Mouse (Mus musculus) heart, postnatal 4 days (tissue): ENCODE measurements around the gene Tango6. TPM values are rescaled to one million over a fixed set of nuclear protein-coding genes. Genes with fewer than 3 reads are reported as not detected.
A peak's percentile ranks its signal among the peaks of the same experiment; 100 is the strongest.
"Not testable (repeated sequence)": the region's sequence is repeated elsewhere in the genome, so short reads cannot be mapped to it uniquely, and the experiment has no call there.

Source experiments
- DNase-seq: peaks from one replicate; pipeline ENCODE4 v3.0.0; 2021
- total RNA-seq, 2 experiments: library from RNA; stranded (reverse); gene quantifications; 2 replicates each; pipeline ENCODE4 v1.2.3; 2021

Gene Tango6
- total RNA-seq, 2 experiments from 2014 or later = 10.4 to 10.5 TPM

DNA sequence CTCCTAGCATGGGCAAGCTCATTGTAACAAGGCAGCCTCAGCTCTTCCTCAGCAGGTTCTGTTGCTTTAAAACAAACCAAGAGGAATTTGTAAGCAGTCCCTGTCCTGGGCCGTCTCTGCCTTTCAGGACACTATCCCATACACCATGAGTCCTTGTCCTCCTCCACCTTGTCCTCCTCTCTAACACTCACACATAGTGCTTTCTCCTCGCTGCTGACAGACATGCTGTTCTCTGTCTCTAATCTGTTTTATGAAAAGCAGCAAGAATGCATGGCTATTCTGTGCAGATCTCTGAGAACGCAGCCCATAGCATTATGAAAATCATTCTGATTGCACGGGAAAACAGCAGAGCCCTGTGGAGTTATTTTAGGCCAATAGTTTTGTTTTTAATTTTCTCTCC, 78.4 kb downstream of the Tango6 start:
- no peak for DNase-seq

DNA sequence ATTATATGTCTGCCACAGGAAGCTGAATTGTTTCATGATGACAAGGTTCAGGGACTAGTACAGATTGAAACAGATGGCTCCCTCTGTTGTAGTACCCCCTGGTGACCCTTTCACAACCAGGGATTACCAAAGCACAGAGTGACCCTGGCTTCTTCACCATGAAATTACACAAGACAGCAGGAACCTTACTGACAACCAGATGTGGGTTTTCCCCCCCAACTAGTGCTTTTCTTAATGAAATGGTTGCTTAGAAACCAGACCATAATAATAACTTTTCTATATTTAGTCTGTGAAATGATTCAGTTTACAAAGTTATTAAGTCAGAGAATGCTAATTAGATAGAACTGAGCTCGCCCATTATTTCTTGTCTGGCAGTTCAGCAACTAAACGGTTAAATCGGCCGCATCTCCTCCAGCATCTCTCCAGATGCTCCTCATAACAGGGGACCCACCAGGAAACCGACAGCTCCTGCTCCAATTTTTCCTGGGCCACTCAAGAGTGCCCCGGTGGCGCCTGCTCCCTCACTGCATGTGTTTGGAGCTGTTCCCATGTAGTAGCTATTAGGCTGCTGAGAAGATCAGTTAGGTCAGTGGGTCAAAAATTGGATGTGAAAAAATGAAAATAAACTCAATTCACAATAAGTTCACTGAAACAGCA, 79.1 kb downstream of the Tango6 start:
- DNase-seq = no peak

DNA sequence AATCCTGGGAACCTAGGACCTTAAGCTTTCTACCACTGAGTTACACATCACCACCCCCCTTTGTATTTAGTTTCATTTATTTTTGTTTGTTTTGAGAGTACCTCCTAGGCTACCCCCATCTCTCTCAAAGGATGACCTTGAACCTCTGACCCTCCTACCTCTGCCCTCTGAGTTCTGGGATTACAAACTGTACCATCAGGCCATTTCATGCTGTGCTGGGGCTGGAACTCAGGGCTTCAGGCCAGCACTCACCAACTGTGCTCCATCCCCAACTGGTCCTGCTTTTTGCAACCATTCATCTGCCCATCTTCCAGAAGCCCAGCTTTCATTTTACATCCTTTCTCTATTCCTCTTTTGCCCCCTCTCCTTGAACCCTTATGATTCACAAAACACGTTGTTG, 81.7 kb downstream of the Tango6 start:
- no peak for DNase-seq

DNA sequence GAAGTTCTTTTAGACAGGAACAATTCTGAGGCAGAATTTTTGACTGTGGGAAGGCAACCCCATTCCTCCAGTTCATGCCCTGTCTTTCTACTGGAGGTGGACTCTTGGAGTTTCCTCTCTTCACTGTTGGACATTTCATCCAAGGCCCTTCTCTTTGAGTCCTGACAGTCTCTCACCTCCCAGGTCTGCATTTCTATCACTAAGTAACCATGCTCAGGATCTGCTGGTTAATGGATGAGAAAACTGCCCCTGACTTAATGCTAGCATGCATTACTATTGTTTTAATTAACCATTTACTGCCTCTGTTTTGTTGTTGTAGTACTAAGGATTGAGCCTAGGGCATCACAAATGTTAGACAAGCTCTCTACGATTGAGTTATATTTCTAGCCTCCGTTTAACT, 82.7 kb downstream of the Tango6 start:
- no peak for DNase-seq

DNA sequence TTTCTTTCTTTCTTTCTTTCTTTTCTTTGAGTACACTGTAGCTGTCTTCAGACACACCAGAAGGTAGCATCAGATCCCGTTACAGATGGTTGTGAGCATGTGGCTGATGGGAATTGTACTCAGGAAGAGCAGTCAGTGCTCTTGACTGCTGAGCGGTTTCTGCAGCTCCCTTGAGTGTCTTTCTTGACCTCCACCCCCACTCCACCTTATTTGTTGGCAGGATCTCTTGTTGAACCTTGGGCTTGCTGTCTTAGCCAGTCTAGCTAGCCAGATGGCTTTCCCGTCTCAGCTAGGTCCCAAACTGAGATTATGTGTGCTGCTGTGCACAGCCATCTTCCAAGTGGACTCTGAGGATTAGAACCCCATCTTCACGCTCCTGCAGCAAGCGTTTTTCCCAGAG, 83.9 kb downstream of the Tango6 start:
- no peak for DNase-seq

DNA sequence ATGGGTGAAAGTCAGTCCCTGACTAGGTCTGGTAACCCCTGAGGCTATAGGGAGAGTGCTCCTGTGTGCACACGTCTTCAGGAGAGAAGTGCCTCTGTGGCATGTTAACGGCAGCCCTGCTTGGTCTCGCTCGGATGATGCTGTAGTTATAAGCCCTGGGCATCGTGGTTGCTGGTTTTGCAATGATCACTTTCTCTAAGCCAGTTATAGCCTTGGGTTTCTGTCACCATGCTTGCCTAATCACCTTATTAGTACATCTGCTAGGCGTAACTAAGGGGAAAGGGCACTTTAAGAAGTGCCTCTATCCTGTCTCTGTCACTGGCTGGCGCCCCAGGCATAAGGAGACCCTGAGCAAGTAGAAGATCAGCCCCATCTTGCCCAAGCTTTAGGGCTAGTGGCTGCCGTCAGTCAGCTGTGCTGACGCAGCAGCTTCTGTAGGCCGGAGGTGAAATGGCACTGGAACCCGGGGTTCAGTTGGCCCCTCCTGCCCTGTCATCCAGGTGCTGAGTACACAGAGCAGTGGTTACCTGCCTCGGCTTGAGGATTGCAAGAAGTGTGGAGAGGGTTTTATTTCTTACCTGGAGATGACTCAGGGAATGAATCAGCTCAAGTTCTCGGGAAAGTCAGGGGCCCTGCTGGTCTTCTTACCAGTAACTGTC, 86.4 kb downstream of the Tango6 start:
- no peak for DNase-seq

DNA sequence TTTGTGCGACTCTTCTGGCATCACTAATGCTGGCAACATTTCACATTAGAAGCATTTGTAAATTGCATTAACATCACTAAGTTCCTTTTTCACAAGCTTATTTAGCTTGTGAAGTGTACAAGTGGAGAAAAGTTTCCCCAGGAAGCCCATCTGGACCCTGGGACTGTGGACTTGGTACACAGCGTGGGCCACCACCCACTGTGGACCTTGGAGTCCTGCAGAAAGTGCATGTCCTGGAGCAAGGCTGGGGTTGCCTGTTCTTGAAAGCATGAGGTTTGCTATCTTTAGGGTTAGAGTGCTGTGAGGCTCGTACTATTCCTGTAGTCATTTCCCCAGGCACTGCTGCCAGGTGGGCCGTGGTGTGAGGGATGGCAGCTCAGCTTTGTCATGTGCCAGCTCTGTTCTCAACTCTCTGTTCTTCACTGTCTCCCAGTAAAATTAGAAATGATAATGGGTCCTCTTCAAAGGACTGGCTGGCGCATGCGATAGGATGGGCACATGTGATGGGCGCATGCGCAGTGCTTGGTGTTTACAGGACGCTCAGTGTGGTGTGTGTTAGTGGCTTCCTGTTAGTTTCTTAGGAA, 87.8 kb downstream of the Tango6 start:
- no peak for DNase-seq

DNA sequence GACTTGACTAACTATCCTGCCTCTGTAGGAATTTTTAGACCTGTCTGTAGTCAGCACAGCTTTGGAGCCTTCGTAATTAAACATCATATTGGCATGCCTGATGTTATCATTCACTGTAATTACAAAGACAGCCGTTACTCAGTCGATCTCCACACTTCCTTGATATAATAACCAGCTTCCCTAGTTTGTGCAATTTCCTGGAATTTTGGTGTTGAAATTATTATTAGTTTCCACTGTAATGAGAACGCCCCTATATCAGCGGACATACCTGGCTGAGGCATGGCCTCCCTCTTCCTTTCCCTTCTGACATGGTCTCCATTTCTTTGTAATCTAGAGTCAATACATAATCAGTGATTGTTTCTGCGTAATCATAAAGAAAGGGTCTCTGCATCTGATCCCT, 89.2 kb downstream of the Tango6 start:
- DNase-seq = no peak

DNA sequence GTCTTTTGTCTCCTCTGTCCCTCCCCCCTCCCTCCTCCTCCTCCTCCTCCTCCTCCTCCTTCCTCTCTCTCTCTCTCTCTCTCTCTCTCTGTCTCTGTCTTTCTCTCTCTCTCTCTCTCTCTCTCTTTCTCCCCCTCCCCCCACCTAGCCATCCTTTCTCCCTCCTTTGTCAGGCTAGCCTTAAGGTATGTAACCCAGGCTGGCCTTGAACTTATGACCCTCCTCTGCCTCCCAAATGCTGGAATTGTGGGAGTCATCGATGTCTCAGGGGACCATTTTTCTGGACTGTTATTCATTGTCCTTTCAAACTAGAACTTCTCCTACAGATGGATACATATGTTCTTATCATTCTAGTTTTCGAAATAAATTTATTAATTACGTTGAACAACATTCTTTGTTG, 89.6 kb downstream of the Tango6 start:
- DNase-seq = no peak

DNA sequence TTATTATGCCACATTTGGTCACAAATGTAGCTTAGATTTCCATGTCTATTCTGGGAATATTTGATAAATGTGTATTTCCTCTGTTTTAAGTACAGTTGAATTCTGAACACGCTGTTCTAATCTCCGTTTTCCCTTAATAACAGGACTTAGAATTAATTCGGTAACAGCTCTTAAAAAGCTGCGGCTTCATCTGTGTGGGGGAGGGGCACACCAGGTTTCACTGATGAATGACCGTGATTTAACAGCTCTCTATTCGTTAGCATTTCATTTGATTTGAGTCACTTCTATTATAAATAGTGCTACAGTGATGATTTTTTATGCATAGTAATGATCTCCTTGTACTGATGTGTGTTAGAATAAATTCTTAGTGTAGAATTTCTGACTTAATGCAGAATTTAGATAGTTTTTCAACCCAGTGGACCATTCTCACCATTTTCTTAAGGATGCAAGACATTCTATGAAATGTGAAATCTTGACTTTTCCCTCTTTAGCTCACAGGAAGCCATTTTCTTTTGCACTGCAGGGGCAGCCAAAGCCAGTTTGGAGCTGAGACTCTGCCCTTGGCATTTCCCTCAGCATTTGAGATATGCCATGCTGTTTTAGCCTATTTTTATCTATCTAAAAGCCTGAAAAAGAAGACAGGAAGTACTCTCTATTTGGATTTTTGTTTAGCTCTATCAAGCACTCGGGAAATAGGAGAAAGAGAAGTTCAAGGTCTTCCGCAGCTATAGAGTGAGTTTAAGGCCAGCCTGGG, 91.9 kb downstream of the Tango6 start:
- DNase-seq = no peak

DNA sequence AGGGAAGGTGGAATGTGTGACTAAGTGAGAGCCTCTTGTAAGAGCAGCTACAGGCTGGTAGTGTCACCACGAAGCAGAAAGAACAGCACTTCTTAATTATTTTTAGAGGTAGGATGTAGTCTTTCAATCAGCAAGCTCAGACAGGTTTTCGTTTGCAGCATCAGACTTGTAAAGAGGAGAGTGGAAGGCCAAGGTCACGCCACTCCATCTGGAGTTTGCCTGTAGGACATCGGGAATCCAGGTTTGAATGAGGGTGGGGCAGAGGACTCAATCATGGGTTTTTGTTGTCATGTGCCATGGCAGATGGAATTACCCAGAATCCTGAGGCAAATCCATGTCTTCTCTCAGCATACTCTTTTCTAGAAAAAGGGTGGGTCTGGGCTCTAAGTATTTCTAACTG, 106.8 kb downstream of the Tango6 start:
- DNase-seq = no peak

DNA sequence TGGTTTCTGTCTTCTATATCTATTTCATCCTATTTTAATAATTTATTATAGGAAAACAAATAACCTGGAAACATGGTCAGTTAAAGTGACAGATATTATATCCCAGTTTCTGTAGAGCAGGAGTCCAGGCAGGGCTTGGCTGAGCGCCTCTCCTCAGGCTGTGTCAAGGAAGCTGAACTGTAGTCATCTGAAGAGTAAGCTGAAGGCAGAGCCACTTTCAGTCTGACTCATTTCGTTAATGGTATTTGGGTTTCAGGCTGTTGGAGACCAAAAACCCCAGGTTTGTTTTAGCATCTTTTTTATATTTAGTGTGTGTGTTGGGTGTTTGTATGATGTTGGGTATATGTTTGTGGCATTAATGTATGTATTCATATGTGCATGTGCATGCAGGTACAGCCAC, 112.0 kb downstream of the Tango6 start:
- DNase-seq = no peak

DNA sequence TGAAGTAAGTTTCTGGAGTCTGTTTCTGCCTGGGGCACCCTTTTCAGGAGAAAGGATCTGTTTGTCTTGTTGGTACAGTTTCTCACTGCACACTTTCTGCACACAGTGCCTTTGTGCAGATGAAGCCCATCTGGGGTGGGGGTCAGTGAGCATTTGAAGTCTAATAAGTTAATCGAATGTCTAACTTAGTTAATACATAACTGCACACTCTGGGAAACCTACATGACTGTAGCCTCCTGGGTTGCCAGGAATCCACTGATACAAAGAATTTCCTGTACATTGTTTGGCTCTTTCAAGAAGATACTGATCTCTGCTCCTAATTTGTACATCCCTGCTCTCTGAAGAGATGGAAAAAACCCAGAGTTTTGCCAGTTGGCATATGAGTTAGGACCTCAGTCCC, 117.0 kb downstream of the Tango6 start:
- DNase-seq = no peak

DNA sequence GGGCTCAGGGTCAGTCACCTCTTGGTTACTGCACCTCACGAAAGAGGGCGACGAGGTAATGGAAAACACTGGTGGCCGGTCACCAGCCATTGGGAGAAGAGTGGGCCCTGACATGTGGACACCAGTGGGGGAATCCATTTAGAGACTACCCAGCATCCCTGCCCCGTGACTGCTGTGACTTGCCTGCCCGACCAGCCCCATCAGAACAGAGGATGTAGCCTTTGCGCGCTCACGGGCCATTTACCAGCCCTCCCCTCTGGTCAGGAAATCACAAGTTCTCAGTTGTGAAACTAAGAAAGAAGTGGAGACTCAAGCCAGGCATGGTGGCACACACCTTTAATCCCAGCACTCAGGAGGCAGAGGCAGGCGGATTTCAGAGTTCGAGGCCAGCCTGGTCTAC, 118.4 kb downstream of the Tango6 start:
- no peak for DNase-seq

DNA sequence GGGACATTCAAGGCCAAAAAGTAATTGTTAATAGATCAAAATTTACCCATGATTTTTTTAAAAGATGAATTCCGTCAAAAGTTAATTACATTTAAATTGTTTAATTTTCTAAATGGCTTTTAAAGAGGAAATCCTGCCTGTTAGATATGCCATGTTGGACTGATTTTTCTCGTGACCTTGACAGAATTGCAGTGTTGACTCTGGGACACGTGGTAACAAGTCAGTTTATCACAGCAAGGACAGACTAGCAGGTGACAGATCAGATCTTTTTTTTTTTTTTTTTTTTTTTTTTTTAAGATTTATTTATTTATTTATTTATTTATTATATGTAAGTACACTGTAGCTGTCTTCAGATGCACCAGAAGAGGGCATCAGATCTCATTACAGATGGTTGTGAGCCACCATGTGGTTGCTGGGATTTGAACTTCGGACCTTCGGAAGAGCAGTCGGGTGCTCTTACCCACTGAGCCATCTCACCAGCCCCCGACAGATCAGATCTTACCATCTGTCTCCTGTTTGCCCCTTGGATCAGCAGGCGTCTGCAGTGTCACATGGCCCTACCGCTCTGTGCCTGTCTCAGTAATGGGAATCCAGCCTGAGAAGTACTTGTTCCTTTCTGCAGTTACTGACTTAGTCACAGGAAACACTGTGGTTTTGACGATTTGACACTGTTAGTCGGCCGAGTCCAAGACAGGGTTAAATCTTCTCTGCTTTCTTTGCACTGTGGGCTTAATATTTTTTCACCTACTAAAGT, 119.7 kb downstream of the Tango6 start:
- not testable (repeated sequence) for DNase-seq

DNA sequence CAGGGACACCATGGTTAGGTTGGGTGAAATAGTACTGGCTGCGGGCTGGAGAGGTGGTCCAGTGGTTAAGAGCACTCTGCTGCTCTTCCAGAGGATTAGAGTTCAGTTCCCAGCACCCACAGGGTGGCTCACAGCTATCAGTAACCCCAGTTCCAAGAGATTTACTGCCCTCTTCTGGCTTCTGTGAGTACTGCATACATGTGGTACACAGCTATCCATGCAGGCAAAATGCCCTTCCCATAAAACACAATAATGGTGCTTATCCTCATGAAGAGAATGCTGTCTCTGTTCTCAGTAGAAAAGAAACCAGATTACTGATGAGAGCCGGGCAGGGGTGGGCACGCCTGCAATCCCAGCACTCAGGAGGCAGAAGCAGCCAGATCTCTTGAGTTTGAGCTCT, 123.0 kb downstream of the Tango6 start:
- DNase-seq = no peak

DNA sequence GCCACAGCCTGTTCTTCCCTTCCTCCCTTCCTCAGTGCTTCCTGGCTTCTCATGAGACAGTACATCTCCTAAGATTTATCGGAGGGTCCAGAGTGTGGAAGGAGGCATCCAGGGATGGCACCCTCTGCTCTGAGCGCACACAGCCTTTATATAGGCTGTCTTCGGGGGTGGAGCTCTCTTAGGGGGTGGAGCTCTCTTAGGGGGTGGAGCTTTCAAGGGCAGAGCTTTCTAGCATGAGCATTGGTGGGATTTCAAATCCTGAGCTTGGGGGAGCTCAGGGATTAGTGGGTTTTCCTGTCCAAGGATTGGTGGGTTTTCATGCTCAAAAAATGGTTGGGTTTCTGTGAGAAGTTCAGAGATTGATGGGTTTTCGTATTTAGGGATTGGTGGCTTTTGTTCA, 124.6 kb downstream of the Tango6 start:
- no peak for DNase-seq

DNA sequence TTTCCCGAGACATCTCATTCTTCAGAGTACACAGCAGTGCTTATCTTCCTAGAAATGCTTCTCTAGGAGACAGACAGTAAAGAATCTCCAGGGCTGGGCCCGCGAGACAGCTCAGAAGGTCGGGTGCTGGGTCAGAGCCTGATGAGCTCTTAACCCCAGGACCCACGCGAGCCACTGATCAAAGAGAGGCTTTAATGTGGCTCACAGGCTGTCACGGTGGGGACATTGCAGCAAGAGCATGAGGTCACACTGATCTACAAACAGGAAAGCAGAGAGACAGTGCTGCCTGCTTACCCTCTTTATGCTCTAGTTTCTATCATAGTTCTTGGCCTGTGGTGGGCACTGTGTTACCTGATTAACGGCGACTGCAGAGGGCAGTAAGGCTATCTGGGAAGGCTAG, 126.9 kb downstream of the Tango6 start:
- no peak for DNase-seq

DNA sequence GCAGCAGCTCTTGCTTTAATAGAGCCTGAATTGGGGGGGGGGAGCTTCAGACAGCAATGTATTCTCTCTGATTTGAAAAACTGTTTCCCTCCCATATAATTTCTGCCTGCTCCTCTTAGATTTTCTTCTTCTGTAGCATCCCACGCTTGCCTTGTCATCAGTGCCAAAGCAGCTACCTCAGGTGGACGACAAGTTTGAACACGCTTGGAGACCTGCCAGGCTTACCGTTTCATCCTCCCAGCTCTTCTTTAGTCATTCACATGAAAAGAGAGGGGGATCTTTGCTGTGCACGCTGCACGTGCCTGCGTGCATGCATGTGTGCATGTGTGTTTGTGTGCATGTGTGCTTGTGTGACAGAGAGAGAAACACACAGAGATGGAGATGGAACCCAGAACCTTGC, 127.5 kb downstream of the Tango6 start:
- DNase-seq = no peak

DNA sequence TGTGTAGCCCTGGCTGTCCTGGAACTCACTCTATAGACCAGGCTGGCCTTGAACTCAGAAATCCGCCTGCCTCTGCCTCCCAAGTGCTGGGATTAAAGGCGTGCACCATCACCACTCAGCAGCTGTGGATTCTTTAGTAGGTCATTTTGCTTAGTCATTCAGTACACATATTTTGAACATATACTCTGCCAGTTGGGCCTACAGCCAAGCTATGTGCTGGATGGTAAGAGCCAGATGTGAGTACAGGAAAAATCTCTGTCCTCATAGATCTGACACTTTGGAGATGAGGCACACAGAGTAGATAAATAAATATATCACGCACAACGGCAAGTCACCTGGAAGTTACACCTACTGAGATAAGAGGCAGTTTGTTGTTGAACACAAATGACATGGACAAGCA, 129.7 kb downstream of the Tango6 start:
- peak; percentile 20 for DNase-seq

DNA sequence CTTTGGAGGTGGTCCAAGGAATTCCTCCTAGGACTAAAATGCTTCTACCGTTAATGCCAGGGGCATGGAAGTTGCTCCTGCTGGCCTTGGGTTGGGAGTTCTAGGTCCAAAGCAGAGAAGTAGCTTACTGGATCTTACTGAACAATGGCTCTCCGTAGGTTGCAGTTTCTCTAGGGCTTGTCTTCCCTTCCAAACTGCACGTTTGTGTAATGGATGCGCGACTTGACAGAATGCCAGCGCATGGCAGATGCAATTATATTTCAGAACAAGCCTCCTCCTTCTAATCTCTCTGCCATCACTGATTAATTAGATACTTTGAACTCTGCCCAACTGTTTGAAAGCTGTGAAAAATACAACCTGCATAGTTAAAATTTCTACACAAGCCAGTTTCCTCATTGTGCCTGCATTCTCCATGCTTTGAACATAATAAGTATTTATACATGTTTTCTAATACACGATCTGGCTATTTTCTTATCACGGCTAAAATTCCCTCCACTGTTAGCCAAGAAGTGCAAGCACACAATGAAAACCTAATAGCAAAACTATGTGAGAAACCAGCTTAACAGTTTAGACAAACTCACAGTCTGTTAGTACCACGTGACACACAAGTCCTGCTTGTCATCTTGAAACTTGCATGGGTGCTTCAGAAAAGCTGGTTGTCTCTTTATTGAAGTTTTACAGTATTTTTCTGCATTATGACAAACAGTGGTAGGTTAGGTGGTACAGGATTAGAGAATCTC, 133.7 kb downstream of the Tango6 start:
- no peak for DNase-seq

DNA sequence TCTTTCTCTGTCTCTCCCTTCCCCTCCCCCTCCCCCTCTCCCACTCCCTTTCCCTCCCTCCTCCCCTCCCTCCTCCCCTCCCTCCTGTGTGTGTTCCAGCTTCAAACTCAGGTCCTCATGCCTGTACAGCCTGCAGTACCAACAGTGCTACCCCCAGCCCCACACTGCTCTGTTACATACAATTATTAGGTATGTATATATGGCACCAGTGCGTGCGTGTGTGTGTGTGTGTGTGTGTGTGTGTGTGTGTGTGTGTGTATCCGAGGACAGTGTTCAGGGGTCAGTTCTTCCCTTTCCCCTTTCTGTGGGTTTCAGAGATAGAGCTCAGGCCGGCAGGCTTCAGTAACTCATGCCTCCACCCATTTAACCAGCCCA, 134.3 kb downstream of the Tango6 start:
- DNase-seq = no peak
